Mouse (Mus musculus): ENCODE measurements at regions not wholly inside any gene's neighbourhood (a gene's known extent, or its start where the extent isn't known, plus 50 kb on each side); places are given as distances from the start of the nearest gene placed in this dataset.
A peak's percentile ranks its signal among the peaks of the same experiment; 100 is the strongest.
"Not testable (repeated sequence)": the region's sequence is repeated elsewhere in the genome, so short reads cannot be mapped to it uniquely, and the experiment has no call there.

- Histone ChIP-seq H3K27me3 (ENCODE audit: control insufficient read depth in 1 of 2, insufficient read depth in 2 of 2, low read length in 2 of 2) (no peaks in the 10 kb centered on the region), H3K4me1 (ENCODE audit: control insufficient read depth in 1 of 2, insufficient read depth in 2 of 2, low read length in 2 of 2) (no peaks in the 10 kb centered on the region), H3K79me2 (ENCODE audit: control insufficient read depth, insufficient read depth, low read length, poor library complexity) (no peaks in the 10 kb centered on the region), H3K27ac (ENCODE audit: control insufficient read depth, low read depth, low read length) (no peak overlapping the region), H3K9me3 (replicated peaks; ENCODE audit: insufficient read depth, low read length) (no peaks in the 10 kb centered on the region), H3K9ac (ENCODE audit: control insufficient read depth, low read depth, low read length, poor library complexity, severe bottlenecking) (no peak overlapping the region), H3K4me3 (ENCODE audit: control insufficient read depth in 1 of 2, insufficient read depth in 1 of 2, low read depth in 2 of 2, low read length in 2 of 2) (no peak overlapping the region), H3K36me3 (ENCODE audit: control insufficient read depth in 1 of 2, insufficient read depth in 2 of 2, low read length in 2 of 2) (no peaks in the 10 kb centered on the region)
- peak; percentile 4 for DNase-seq (ENCODE audit: low read depth, low spot score)
- no peak for TF ChIP-seq ZNF384 (IDR thresholded peaks at IDR 0.05; ENCODE audit: low read depth, low read length)
- TF ChIP-seq CTCF (IDR thresholded peaks at IDR 0.05 in 2 of 3, conservative IDR thresholded peaks at IDR 0.05 in 1 of 3; ENCODE audit: control insufficient read depth in 1 of 3, insufficient read depth in 1 of 3, low read depth in 2 of 3, low read length in 3 of 3, poor library complexity in 1 of 3, severe bottlenecking in 1 of 3), result peak in 2 of 3 experiments; percentile 25 to 58; a peak in 3 of 6 replicates
- TF ChIP-seq RCOR1 (IDR thresholded peaks at IDR 0.05; ENCODE audit: low read depth, low read length), result no peak
- no peak for TF ChIP-seq JUND (IDR thresholded peaks at IDR 0.05; ENCODE audit: low read depth, low read length)
- peak; percentile 32; the same call in 1 of the 2 replicates for TF ChIP-seq SMC3 (IDR thresholded peaks at IDR 0.05; ENCODE audit: low read depth, low read length)
Observed at GRCm38 (mm10) chr16:73155447-73155846, 847.3 kb downstream of the Robo1 start.

- not testable (repeated sequence) for H3K4me3 ChIP-seq (ENCODE audit: control insufficient read depth in 1 of 2, insufficient read depth in 1 of 2, low read depth in 2 of 2, low read length in 2 of 2); H3K27ac ChIP-seq (ENCODE audit: control insufficient read depth, low read depth, low read length); H3K4me1 ChIP-seq (ENCODE audit: control insufficient read depth in 1 of 2, insufficient read depth in 2 of 2, low read length in 2 of 2); H3K36me3 ChIP-seq (ENCODE audit: control insufficient read depth in 1 of 2, insufficient read depth in 2 of 2, low read length in 2 of 2); H3K9ac ChIP-seq (ENCODE audit: control insufficient read depth, low read depth, low read length, poor library complexity, severe bottlenecking); H3K27me3 ChIP-seq (ENCODE audit: control insufficient read depth in 1 of 2, insufficient read depth in 2 of 2, low read length in 2 of 2); DNase-seq (ENCODE audit: low read depth, low spot score); H3K79me2 ChIP-seq (ENCODE audit: control insufficient read depth, insufficient read depth, low read length, poor library complexity); H3K9me3 ChIP-seq (replicated peaks; ENCODE audit: insufficient read depth, low read length)
Observed at GRCm38 (mm10) chr16:73127927-73128326, 819.8 kb downstream of the Robo1 start.

DNA sequence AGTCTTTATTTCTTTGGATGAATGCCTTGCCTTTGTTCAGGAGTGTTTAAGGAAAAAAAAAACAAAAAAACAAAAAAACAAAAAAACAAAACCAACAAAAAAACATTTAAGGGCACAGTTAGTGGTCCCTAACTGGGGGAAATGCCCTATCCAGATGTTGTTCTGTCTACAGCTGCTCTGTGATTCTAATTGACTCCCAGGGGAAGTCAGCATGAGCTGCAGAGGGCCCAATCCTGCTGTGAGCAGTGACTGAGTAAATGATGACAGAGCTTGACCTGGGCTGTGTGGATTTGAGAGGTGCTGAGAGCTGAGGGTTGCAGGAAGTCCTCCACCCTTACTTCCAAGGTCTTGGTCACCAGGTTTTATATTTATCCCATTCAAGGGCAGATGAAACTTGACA, 812.5 kb downstream of the Robo1 start:
- Histone ChIP-seq H3K27me3 (ENCODE audit: control insufficient read depth in 1 of 2, insufficient read depth in 2 of 2, low read length in 2 of 2) (no peaks in the 10 kb centered on the region), H3K27ac (ENCODE audit: control insufficient read depth, low read depth, low read length) (no peak overlapping the region), H3K79me2 (ENCODE audit: control insufficient read depth, insufficient read depth, low read length, poor library complexity) (no peaks in the 10 kb centered on the region), H3K36me3 (ENCODE audit: control insufficient read depth in 1 of 2, insufficient read depth in 2 of 2, low read length in 2 of 2) (no peaks in the 10 kb centered on the region), H3K4me3 (ENCODE audit: control insufficient read depth in 1 of 2, insufficient read depth in 1 of 2, low read depth in 2 of 2, low read length in 2 of 2) (no peak overlapping the region), H3K4me1 (ENCODE audit: control insufficient read depth in 1 of 2, insufficient read depth in 2 of 2, low read length in 2 of 2) (no peaks in the 10 kb centered on the region), H3K9me3 (replicated peaks; ENCODE audit: insufficient read depth, low read length) (no peaks in the 10 kb centered on the region), H3K9ac (ENCODE audit: control insufficient read depth, low read depth, low read length, poor library complexity, severe bottlenecking) (no peak overlapping the region)
- no peak for DNase-seq (ENCODE audit: low read depth, low spot score)
- TF ChIP-seq CHD2 (IDR thresholded peaks at IDR 0.05; ENCODE audit: low read length), result no peak
- TF ChIP-seq MAFK (IDR thresholded peaks at IDR 0.05; ENCODE audit: borderline replicate concordance, low read depth, low read length), result no peak
- TF ChIP-seq GATA1 (IDR thresholded peaks at IDR 0.05; ENCODE audit: low read depth, low read length), result no peak
- no peak for TF ChIP-seq ELF1 (IDR thresholded peaks at IDR 0.05; ENCODE audit: low read depth, low read length)
- TF ChIP-seq POLR2AphosphoS2 (IDR thresholded peaks at IDR 0.05; ENCODE audit: low read length), result no peak
- no peak for TF ChIP-seq E2F4 (IDR thresholded peaks at IDR 0.05; ENCODE audit: borderline replicate concordance, low read depth, low read length)
- no peak for TF ChIP-seq MAX (IDR thresholded peaks at IDR 0.05; ENCODE audit: low read length)
- no peak for TF ChIP-seq ETS1 (IDR thresholded peaks at IDR 0.05; ENCODE audit: low read depth, low read length)
- TF ChIP-seq SIN3A (IDR thresholded peaks at IDR 0.05; ENCODE audit: low read length), result no peak
- TF ChIP-seq POLR2AphosphoS5 (IDR thresholded peaks at IDR 0.05; ENCODE audit: borderline replicate concordance, low read depth, low read length), result no peak
- TF ChIP-seq HCFC1 (IDR thresholded peaks at IDR 0.05; ENCODE audit: low read depth, low read length), result no peak
- no peak for TF ChIP-seq UBTF (IDR thresholded peaks at IDR 0.05; ENCODE audit: borderline replicate concordance, insufficient read depth, low read depth, low read length)

All from MEL (cell line).